Mouse (Mus musculus) myocyte (in vitro differentiated cells): Measurements from ENCODE around the gene Cirbp. TPM values are rescaled to one million over a fixed set of nuclear protein-coding genes. Genes with fewer than 3 reads are reported as not detected.

Experiments
- H3K27me3 ChIP-seq: one replicate; pipeline ENCODE4 v1.6.1; 2011; ENCODE audit not compliant: control insufficient read depth, insufficient read depth, insufficient read length
- H3K36me3 ChIP-seq: one replicate; pipeline ENCODE4 v1.6.1; 2011; ENCODE audit not compliant: control insufficient read depth, insufficient read depth
- H3K4me2 ChIP-seq: one replicate; pipeline ENCODE4 v1.6.1; 2011; ENCODE audit warnings: low read depth, control low read depth
- H3K4me3 ChIP-seq: one replicate; pipeline ENCODE4 v1.5.1; 2011; ENCODE audit warnings: mild to moderate bottlenecking, control low read depth, moderate library complexity
- H3K79me2 ChIP-seq: one replicate; pipeline ENCODE4 v1.6.1; 2011; ENCODE audit not compliant: control insufficient read depth, insufficient read depth
- H3ac ChIP-seq: one replicate; pipeline ENCODE4 v1.6.1; 2011; ENCODE audit not compliant: control insufficient read depth, insufficient read length
- CEBPB ChIP-seq: IDR thresholded peaks from 2 replicates; pipeline ENCODE4 v1.6.1; 2011; ENCODE audit warnings: mild to moderate bottlenecking, moderate library complexity; ENCODE audit not compliant: poor library complexity, insufficient read depth, severe bottlenecking
- E2F4 ChIP-seq: IDR thresholded peaks from one replicate; pipeline ENCODE4 v1.6.1; 2011; ENCODE audit warnings: mild to moderate bottlenecking, control low read depth, moderate library complexity; ENCODE audit not compliant: insufficient read depth
- MAX ChIP-seq: IDR thresholded peaks from one replicate; pipeline ENCODE4 v1.6.1; 2011; ENCODE audit warnings: low read depth, mild to moderate bottlenecking, control low read depth
- MYOD1 ChIP-seq, 3 experiments: IDR thresholded peaks; one replicate each; pipeline ENCODE4 v1.6.1; 2011; ENCODE audit warnings: control low read depth in 2 of 3, low read depth in 2 of 3, mild to moderate bottlenecking in 2 of 3, moderate library complexity in 1 of 3; ENCODE audit not compliant: insufficient read length in 2 of 3, control insufficient read depth in 1 of 3
- MYOG ChIP-seq, 3 experiments: IDR thresholded peaks; one replicate each; pipeline ENCODE4 v1.6.1; 2011; ENCODE audit warnings: control low read depth in 2 of 3, low read depth in 2 of 3, mild to moderate bottlenecking in 2 of 3; ENCODE audit not compliant: insufficient read length in 2 of 3, control insufficient read depth in 1 of 3, insufficient read depth in 1 of 3
- POLR2A ChIP-seq: IDR thresholded peaks from one replicate; pipeline ENCODE4 v1.6.1; 2011; ENCODE audit warnings: low read depth, mild to moderate bottlenecking, control low read depth, moderate library complexity; ENCODE audit not compliant: insufficient read length
- POLR2AphosphoS2 ChIP-seq: IDR thresholded peaks from one replicate; pipeline ENCODE4 v1.6.1; 2011; ENCODE audit warnings: low read depth, control low read depth; ENCODE audit not compliant: insufficient read length
- REST ChIP-seq: IDR thresholded peaks from one replicate; pipeline ENCODE4 v1.6.1; 2011; ENCODE audit warnings: mild to moderate bottlenecking, control low read depth, moderate library complexity; ENCODE audit not compliant: insufficient read depth, insufficient read length
- SRF ChIP-seq: IDR thresholded peaks from one replicate; pipeline ENCODE4 v1.6.1; 2011; ENCODE audit warnings: low read depth; ENCODE audit not compliant: control insufficient read depth, insufficient read length
- TCF12 ChIP-seq: IDR thresholded peaks from one replicate; pipeline ENCODE4 v1.6.1; 2011; ENCODE audit warnings: mild to moderate bottlenecking, control low read depth; ENCODE audit not compliant: poor library complexity, insufficient read depth, severe bottlenecking
- TCF3 ChIP-seq: IDR thresholded peaks from one replicate; pipeline ENCODE4 v1.6.1; 2011; ENCODE audit warnings: low read depth, control low read depth; ENCODE audit not compliant: insufficient read length
- USF1 ChIP-seq: IDR thresholded peaks from one replicate; pipeline ENCODE4 v1.6.1; 2011; ENCODE audit warnings: low read depth, mild to moderate bottlenecking, control low read depth, moderate library complexity
- polyA plus RNA-seq: library from polyadenylated mRNA; unstranded; fragments of >200 nt; fragmentation: generic; extraction: Trizol; gene quantifications from one replicate; pipeline ENCODE4 v1.2.1, GENCODE M21; 2012; ENCODE audit warnings: missing spikeins

Gene Cirbp
- polyA plus RNA-seq, 1 experiment = 54.2 TPM

GRCm38 (mm10) chr10:80194441-80194840 lies 28.7 kb downstream of the Cirbp start:
- no peak overlapping the region for H3ac ChIP-seq
- H3K79me2 ChIP-seq = no peaks in the 10 kb centered on the region
- peaks cover 11% of the 10 kb centered on the region for H3K27me3 ChIP-seq
- TF ChIP-seq CEBPB (no peak), TCF12 (no peak), MAX (no peak), E2F4 (no peak), POLR2A (no peak), POLR2AphosphoS2 (no peak), TCF3 (no peak)
- no peak overlapping the region for H3K4me3 ChIP-seq
- no peaks in the 10 kb centered on the region for H3K36me3 ChIP-seq
- H3K4me2 ChIP-seq = no peak overlapping the region

- no peak overlapping the region for H3ac ChIP-seq
- H3K36me3 ChIP-seq = no peaks in the 10 kb centered on the region
- TF ChIP-seq SRF (no peak), TCF3 (no peak), MYOD1 (IDR thresholded peaks at IDR 0.05; ENCODE audit: control insufficient read depth in 1 of 3, insufficient read length in 2 of 3, low read depth in 2 of 3) (no peak), E2F4 (no peak), POLR2AphosphoS2 (no peak), MAX (no peak), TCF12 (no peak), CEBPB (no peak), POLR2A (no peak), REST (no peak), MYOG (IDR thresholded peaks at IDR 0.05; ENCODE audit: control insufficient read depth in 1 of 3, insufficient read depth in 1 of 3, insufficient read length in 2 of 3, low read depth in 2 of 3) (no peak), USF1 (no peak)
- H3K79me2 ChIP-seq = no peaks in the 10 kb centered on the region
- H3K4me3 ChIP-seq = no peak overlapping the region
- no peak overlapping the region for H3K4me2 ChIP-seq
- no peaks in the 10 kb centered on the region for H3K27me3 ChIP-seq
These were observed 30.4 kb downstream of the Cirbp start for GRCm38 (mm10) chr10:80196167-80196566.

- no peak for TF ChIP-seq SRF
- no peak for TF ChIP-seq MYOD1 (IDR thresholded peaks at IDR 0.05; ENCODE audit: control insufficient read depth in 1 of 3, insufficient read length in 2 of 3, low read depth in 2 of 3)
- no peak for TF ChIP-seq REST
- TF ChIP-seq POLR2AphosphoS2 = no peak
- no peak for TF ChIP-seq CEBPB
- TF ChIP-seq E2F4 = no peak
- no peak for TF ChIP-seq TCF12
- no peak for TF ChIP-seq TCF3
- no peak for TF ChIP-seq MAX
- no peak for TF ChIP-seq MYOG (IDR thresholded peaks at IDR 0.05; ENCODE audit: control insufficient read depth in 1 of 3, insufficient read depth in 1 of 3, insufficient read length in 2 of 3, low read depth in 2 of 3)
- TF ChIP-seq POLR2A = no peak
- TF ChIP-seq USF1 = no peak
- H3K4me3 ChIP-seq = no peak overlapping the region
- no peaks in the 10 kb centered on the region for H3K27me3 ChIP-seq
- no peaks in the 10 kb centered on the region for H3K36me3 ChIP-seq
- H3K4me2 ChIP-seq = no peak overlapping the region
- no peak overlapping the region for H3ac ChIP-seq
- H3K79me2 ChIP-seq = no peaks in the 10 kb centered on the region
These were observed 31.2 kb downstream of the Cirbp start for GRCm38 (mm10) chr10:80196778-80197581.

- Histone ChIP-seq H3K4me2 (no peak overlapping the region), H3K27me3 (no peaks in the 10 kb centered on the region), H3K36me3 (no peaks in the 10 kb centered on the region), H3ac (no peak overlapping the region), H3K79me2 (no peaks in the 10 kb centered on the region), H3K4me3 (no peak overlapping the region)
- no peak for TF ChIP-seq POLR2A
- no peak for TF ChIP-seq USF1
- no peak for TF ChIP-seq E2F4
- no peak for TF ChIP-seq TCF3
- no peak for TF ChIP-seq MYOG (IDR thresholded peaks at IDR 0.05; ENCODE audit: control insufficient read depth in 1 of 3, insufficient read depth in 1 of 3, insufficient read length in 2 of 3, low read depth in 2 of 3)
- no peak for TF ChIP-seq SRF
- no peak for TF ChIP-seq REST
- no peak for TF ChIP-seq CEBPB
- TF ChIP-seq POLR2AphosphoS2 = no peak
- TF ChIP-seq MYOD1 (IDR thresholded peaks at IDR 0.05; ENCODE audit: control insufficient read depth in 1 of 3, insufficient read length in 2 of 3, low read depth in 2 of 3) = no peak
- TF ChIP-seq TCF12 = no peak
- TF ChIP-seq MAX = no peak
These were observed 33.7 kb downstream of the Cirbp start for GRCm38 (mm10) chr10:80199440-80200008.
